Mouse (Mus musculus): ENCODE results near the gene Wdr95.

Wdr95 gene

GRCm38 (mm10) chr5:149527999-149528729 lies at the start of gene Wdr95:
Gene Wdr95, plus strand, starts transcription at chr5:149528679.
- peak; percentile 27 to 74 for DNase-seq (ENCODE audit: low spot score in 2 of 2)

- no peak for DNase-seq (ENCODE audit: low spot score in 2 of 2)
These were observed 46.6 kb upstream of the Wdr95 start for GRCm38 (mm10) chr5:149481920-149482319.

GRCm38 (mm10) chr5:149483321-149484052 lies 45.0 kb upstream of the Wdr95 start:
- no peak for DNase-seq (ENCODE audit: low spot score in 2 of 2)

GRCm38 (mm10) chr5:149484270-149484669 lies 44.2 kb upstream of the Wdr95 start:
- DNase-seq (ENCODE audit: low spot score in 2 of 2): no peak

GRCm38 (mm10) chr5:149485447-149485846 lies 43.0 kb upstream of the Wdr95 start:
- no peak for DNase-seq (ENCODE audit: low spot score in 2 of 2)

GRCm38 (mm10) chr5:149488360-149489021 lies 40.0 kb upstream of the Wdr95 start:
- no peak for DNase-seq (ENCODE audit: low spot score in 2 of 2)

- peak; percentile 39 to 72 for DNase-seq (ENCODE audit: low spot score in 2 of 2)
These were observed 39.3 kb upstream of the Wdr95 start for GRCm38 (mm10) chr5:149489136-149489535.

GRCm38 (mm10) chr5:149490275-149490674 lies 38.2 kb upstream of the Wdr95 start:
- no peak for DNase-seq (ENCODE audit: low spot score in 2 of 2)

GRCm38 (mm10) chr5:149495655-149496054 lies 32.8 kb upstream of the Wdr95 start:
- no peak for DNase-seq (ENCODE audit: low spot score in 2 of 2)

GRCm38 (mm10) chr5:149496401-149497066 lies 31.9 kb upstream of the Wdr95 start:
- DNase-seq (ENCODE audit: low spot score in 2 of 2): peak in 1 of 2 experiments; percentile 57

GRCm38 (mm10) chr5:149499936-149500335 lies 28.5 kb upstream of the Wdr95 start:
- no peak for DNase-seq (ENCODE audit: low spot score in 2 of 2)

GRCm38 (mm10) chr5:149503423-149504175 lies 24.9 kb upstream of the Wdr95 start:
- no peak for DNase-seq (ENCODE audit: low spot score in 2 of 2)

- DNase-seq (ENCODE audit: low spot score in 2 of 2): no peak
These were observed 23.5 kb upstream of the Wdr95 start for GRCm38 (mm10) chr5:149504985-149505384.

- no peak for DNase-seq (ENCODE audit: low spot score in 2 of 2)
These were observed 22.4 kb upstream of the Wdr95 start for GRCm38 (mm10) chr5:149506033-149506432.

GRCm38 (mm10) chr5:149508094-149509029 lies 20.1 kb upstream of the Wdr95 start:
- DNase-seq (ENCODE audit: low spot score in 2 of 2): no peak

GRCm38 (mm10) chr5:149510323-149510722 lies 18.2 kb upstream of the Wdr95 start:
- no peak for DNase-seq (ENCODE audit: low spot score in 2 of 2)

GRCm38 (mm10) chr5:149512695-149513094 lies 15.8 kb upstream of the Wdr95 start:
- no peak for DNase-seq (ENCODE audit: low spot score in 2 of 2)

- DNase-seq (ENCODE audit: low spot score in 2 of 2): no peak
These were observed 14.9 kb upstream of the Wdr95 start for GRCm38 (mm10) chr5:149513438-149514086.

- DNase-seq (ENCODE audit: low spot score in 2 of 2): peak in 1 of 2 experiments; percentile 33
These were observed 14.3 kb upstream of the Wdr95 start for GRCm38 (mm10) chr5:149514087-149514671.
